Mouse (Mus musculus): Measurements from ENCODE around the gene Gm9945. TPM values are rescaled to one million over a fixed set of nuclear protein-coding genes. Genes with fewer than 3 reads are reported as not detected.

Gm9945 gene
- 0.28 TPM in 1 of 2 replicates, not detected in the other for polyA plus RNA-seq (2015; fragmentation: Nextera tagmentation; extraction: Ambion mirVana)

DNA sequence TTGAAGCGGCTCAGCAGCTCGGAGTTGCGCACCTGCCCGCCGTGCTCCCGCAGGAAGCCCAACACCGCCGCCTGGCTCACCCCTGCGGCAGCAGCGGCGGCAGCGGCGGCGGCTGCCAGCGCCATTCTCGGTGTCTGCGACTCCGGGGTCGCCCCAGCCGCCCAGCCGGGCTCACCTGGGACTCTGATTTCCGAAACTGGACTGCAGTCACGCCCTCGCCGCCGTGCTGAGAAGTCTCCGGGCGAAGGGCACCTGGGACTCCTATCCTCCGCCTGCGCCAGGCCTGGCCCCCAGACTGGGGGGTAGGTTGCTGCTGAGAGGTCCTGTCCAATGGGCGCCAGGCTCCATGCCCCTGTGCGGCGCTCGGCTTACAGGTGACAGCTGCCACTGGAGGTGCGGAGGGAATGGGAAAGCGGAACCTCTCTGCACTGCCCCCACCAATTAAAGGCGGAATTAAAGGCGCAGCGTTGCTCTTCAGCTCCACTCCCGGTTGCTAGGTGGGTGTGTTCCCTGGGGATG is at the start of gene Gm9945, which contains the start of gene Sowaha:
Gm9945 (plus strand) TSS at position 384 of the 519 bp plus-strand sequence.
Sowaha (minus strand) TSS at position 492 of the 519 bp plus-strand sequence.
- H3K27ac ChIP-seq, result no peak within 1 kb of the TSS
- peak within 1 kb of the TSS; percentile 72 for H3K4me2 ChIP-seq
- H3K4me3 ChIP-seq, result peak within 1 kb of the TSS; percentile 49
- H3K9me3 ChIP-seq, result no peaks in the 10 kb centered on the region
- peaks cover 72% of the 10 kb centered on the region for H3K27me3 ChIP-seq
- H3K9ac ChIP-seq, result peak within 1 kb of the TSS; percentile 69
- WGBS, result 3% methylated on average over 40 of the region's 40 CpGs
- H3K36me3 ChIP-seq, result no peaks in the 10 kb centered on the region
- peaks cover 37% of the 10 kb centered on the region for H3K4me1 ChIP-seq (replicated peaks)
- ATAC-seq (ENCODE audit: low FRiP score), result peak; percentile 60; the same call in 1 of the 2 replicates

DNA sequence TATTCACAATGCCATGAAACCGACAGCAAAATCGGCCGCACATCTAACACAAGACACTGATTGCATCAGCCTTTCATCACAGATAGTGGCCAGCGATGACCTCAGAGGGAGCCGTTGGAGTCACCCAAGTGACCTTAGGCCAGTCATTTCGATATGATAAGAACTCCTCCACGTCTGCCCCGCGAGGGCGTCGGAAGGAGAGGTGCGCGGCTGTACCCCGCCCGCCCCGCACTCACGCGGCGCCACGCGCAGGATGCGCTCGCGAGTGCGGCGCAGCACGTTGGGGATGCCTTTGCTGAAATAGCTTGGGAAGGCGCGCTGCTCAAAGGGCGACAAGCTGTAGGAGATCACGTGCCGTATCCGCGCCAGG is 49.7 kb upstream of the Gm9945 start:
- peak overlapping the region; percentile 87 for H3K27ac ChIP-seq
- peaks cover 13% of the 10 kb centered on the region for H3K36me3 ChIP-seq
- no peaks in the 10 kb centered on the region for H3K27me3 ChIP-seq
- WGBS, result under 1% methylated on average over 34 of the region's 34 CpGs
- H3K4me1 ChIP-seq (replicated peaks), result peaks cover 17% of the 10 kb centered on the region
- H3K4me3 ChIP-seq, result peak overlapping the region; percentile 87
- no peaks in the 10 kb centered on the region for H3K9me3 ChIP-seq
- peak overlapping the region; percentile 92 for H3K9ac ChIP-seq
- H3K4me2 ChIP-seq, result peak overlapping the region; percentile 94
- ATAC-seq (ENCODE audit: low FRiP score), result peak; percentile 74; the same call in 1 of the 2 replicates

DNA sequence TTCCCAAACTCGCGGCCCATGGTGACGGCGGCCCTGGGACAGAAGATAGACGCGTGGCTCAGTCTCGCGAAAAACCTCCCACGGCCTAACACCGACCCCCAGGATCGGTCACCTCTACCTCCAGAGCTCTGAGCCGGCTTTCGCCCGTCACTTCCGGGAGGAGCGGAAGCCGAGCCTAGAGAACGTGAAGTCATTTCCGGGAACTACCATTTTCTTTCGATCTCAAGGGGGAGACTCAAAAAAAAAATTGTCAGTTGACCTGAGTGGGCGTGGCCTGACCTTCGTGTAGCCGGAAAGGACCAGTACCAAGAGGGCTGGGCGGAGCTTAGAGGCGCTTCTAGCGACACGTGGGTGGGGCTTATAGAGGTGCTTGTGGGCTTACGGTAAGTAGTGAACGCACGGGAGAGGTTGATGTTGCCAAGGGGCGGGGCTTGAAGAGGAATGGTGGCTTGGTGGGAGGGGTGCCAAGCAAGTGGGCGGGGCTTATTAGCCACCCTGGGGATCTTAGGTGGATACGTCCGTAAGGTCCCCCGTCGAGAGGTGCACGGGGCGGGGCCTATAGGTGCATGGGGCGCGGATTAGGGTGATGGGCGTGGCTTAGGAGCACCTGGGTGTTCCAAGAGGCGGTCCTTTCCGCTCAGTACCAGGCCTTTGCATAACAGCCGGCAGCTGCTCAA is 49.2 kb upstream of the Gm9945 start, which contains the start of the genes Uqcrq and Gdf9:
Uqcrq (minus strand) TSS at position 162 of the 677 bp plus-strand sequence.
Gdf9 (plus strand) TSS at position 354 of the 677 bp plus-strand sequence.
- H3K9ac ChIP-seq, result peak within 1 kb of the TSS; percentile 92
- no peaks in the 10 kb centered on the region for H3K9me3 ChIP-seq
- H3K4me3 ChIP-seq, result peak within 1 kb of the TSS; percentile 87
- H3K4me2 ChIP-seq, result peak within 1 kb of the TSS; percentile 94
- under 1% methylated on average over 44 of the region's 44 CpGs for WGBS
- H3K36me3 ChIP-seq, result peaks cover 13% of the 10 kb centered on the region
- peaks cover 17% of the 10 kb centered on the region for H3K4me1 ChIP-seq (replicated peaks)
- H3K27ac ChIP-seq, result peak within 1 kb of the TSS; percentile 87
- ATAC-seq (ENCODE audit: low FRiP score), result peak; percentile 97
- no peaks in the 10 kb centered on the region for H3K27me3 ChIP-seq

- peak; percentile 55 for ATAC-seq (ENCODE audit: low FRiP score)
- WGBS, result 18% methylated on average over 9 of the region's 9 CpGs
Measured at GRCm38 (mm10) chr11:53431347-53432056, 48.5 kb upstream of the Gm9945 start.

DNA sequence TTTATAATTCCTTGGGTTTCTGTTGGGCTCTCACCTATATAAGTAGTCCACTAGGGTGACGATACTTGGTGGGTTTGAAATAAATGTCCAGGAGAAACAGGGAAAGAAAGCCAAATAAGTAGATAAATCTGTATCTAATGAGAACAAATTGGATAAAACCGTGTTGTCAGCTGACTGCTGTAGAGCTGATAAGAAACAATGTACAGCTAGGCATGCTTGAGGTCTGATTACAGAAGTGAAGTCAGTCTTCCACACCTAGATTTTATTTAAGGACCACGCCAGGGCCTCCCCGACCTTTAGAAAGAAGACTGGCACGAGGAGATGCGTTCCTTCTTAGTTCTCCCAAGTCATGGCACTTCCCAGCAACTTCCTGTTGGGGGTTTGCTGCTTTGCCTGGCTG is 46.9 kb upstream of the Gm9945 start:
- H3K4me3 ChIP-seq, result no peak overlapping the region
- no peak overlapping the region for H3K27ac ChIP-seq
- no peaks in the 10 kb centered on the region for H3K9me3 ChIP-seq
- no peak overlapping the region for H3K4me2 ChIP-seq
- no peaks in the 10 kb centered on the region for H3K27me3 ChIP-seq
- 71% methylated on average over 6 of the region's 6 CpGs for WGBS
- no peak for ATAC-seq (ENCODE audit: low FRiP score)
- no peak overlapping the region for H3K9ac ChIP-seq
- H3K36me3 ChIP-seq, result peaks cover 13% of the 10 kb centered on the region
- peaks cover 17% of the 10 kb centered on the region for H3K4me1 ChIP-seq (replicated peaks)

More at GRCm38 (mm10) chr11:53431347-53432056, 48.5 kb upstream of the Gm9945 start:
- H3K4me1 ChIP-seq (replicated peaks), result peaks cover 17% of the 10 kb centered on the region
- H3K27me3 ChIP-seq, result no peaks in the 10 kb centered on the region
- peak overlapping the region; percentile 81 for H3K27ac ChIP-seq
- peak overlapping the region; percentile 40 for H3K9ac ChIP-seq
- peaks cover 13% of the 10 kb centered on the region for H3K36me3 ChIP-seq
- peak overlapping the region; percentile 94 for H3K4me2 ChIP-seq
- no peaks in the 10 kb centered on the region for H3K9me3 ChIP-seq
- H3K4me3 ChIP-seq, result peak overlapping the region; percentile 87

- Histone ChIP-seq H3K27me3 (no peaks in the 10 kb centered on the region), H3K36me3 (peaks cover 3% of the 10 kb centered on the region; the same call in 1 of the 2 replicates), H3K9ac (no peak overlapping the region), H3K4me2 (no peak overlapping the region), H3K4me1 (replicated peaks) (peaks cover 6% of the 10 kb centered on the region; the same call in 1 of the 2 replicates), H3K9me3 (no peaks in the 10 kb centered on the region), H3K4me3 (no peak overlapping the region), H3K27ac (no peak overlapping the region)
- ATAC-seq (ENCODE audit: low FRiP score), result no peak
- WGBS, result 88% methylated on average over 8 of the region's 8 CpGs
Measured at GRCm38 (mm10) chr11:53435504-53435903, 44.5 kb upstream of the Gm9945 start.

DNA sequence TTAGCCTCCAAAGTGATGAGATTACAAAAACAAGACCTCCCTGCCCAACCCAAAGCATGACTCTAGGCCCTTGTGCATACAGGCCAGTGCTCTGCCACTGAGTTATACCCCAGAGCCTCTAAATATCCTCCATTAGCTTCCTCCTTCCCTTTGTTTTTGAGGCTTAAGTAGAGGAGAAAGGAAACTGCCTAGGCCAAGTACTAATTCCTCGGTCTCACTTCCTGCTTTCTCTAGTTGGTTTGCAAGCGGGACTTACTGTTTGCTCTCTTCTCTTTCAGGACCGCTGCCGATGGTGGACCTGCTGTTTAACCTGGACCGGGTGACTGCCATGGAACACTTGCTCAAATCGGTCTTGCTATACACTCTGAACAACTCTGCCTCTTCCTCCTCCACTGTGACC is 43.6 kb upstream of the Gm9945 start:
- Histone ChIP-seq H3K4me1 (replicated peaks) (peaks cover 6% of the 10 kb centered on the region; the same call in 1 of the 2 replicates), H3K27me3 (no peaks in the 10 kb centered on the region)
- 85% methylated on average over 6 of the region's 6 CpGs for WGBS

DNA sequence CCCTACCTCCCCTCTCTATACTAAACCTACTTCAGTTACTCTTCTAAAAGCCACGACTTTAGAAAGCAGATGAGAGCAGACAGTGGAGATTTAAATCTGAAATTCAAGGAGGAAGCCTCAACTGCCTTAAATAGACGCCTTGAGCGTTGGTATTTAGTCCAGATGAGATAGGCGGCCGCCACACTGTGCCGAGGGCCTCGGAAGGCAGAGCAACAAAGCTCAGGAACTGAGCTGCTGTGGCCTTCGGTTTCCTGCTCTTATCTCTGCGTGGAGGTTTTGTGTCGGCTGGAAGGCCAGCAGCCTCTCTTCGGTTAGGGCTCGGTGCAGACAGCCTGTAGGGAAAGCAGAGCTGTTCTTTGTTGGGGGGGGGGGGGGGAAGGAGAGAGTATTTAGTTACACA is 38.0 kb upstream of the Gm9945 start:
- no peak for ATAC-seq (ENCODE audit: low FRiP score)
- peaks cover 3% of the 10 kb centered on the region; the same call in 1 of the 2 replicates for H3K36me3 ChIP-seq
- WGBS, result 63% methylated on average over 12 of the region's 12 CpGs
- H3K9ac ChIP-seq, result no peak overlapping the region
- H3K27me3 ChIP-seq, result 0 out of 2 replicates have a peak, but pooled peaks cover 3% of the 10 kb centered on the region
- H3K9me3 ChIP-seq, result no peaks in the 10 kb centered on the region
- no peak overlapping the region for H3K4me2 ChIP-seq
- no peak overlapping the region for H3K4me3 ChIP-seq
- H3K27ac ChIP-seq, result 0 out of 2 replicates have a peak overlapping the region, but pooled peaks have one; percentile 23
- no peaks in the 10 kb centered on the region for H3K4me1 ChIP-seq (replicated peaks)

More for the DNA sequence above, 43.6 kb upstream of the Gm9945 start:
- H3K4me2 ChIP-seq, result no peak overlapping the region
- no peak overlapping the region for H3K9ac ChIP-seq
- H3K9me3 ChIP-seq, result no peaks in the 10 kb centered on the region
- H3K4me3 ChIP-seq, result no peak overlapping the region
- no peak for ATAC-seq (ENCODE audit: low FRiP score)
- H3K27ac ChIP-seq, result no peak overlapping the region
- peaks cover 3% of the 10 kb centered on the region; the same call in 1 of the 2 replicates for H3K36me3 ChIP-seq

GRCm38 (mm10) chr11:53443861-53444260 is 36.1 kb upstream of the Gm9945 start:
- no peak overlapping the region for H3K4me2 ChIP-seq
- no peak overlapping the region for H3K27ac ChIP-seq
- no peak overlapping the region for H3K4me3 ChIP-seq
- no peaks in the 10 kb centered on the region for H3K36me3 ChIP-seq
- no peak for ATAC-seq (ENCODE audit: low FRiP score)
- H3K9me3 ChIP-seq, result no peaks in the 10 kb centered on the region
- WGBS, result 39% methylated on average over 6 of the region's 6 CpGs
- H3K9ac ChIP-seq, result no peak overlapping the region
- no peaks in the 10 kb centered on the region for H3K4me1 ChIP-seq (replicated peaks)
- 0 out of 2 replicates have a peak, but pooled peaks cover 3% of the 10 kb centered on the region for H3K27me3 ChIP-seq

GRCm38 (mm10) chr11:53445562-53445961 is 34.4 kb upstream of the Gm9945 start:
- no peaks in the 10 kb centered on the region for H3K36me3 ChIP-seq
- no peak overlapping the region for H3K27ac ChIP-seq
- H3K4me3 ChIP-seq, result no peak overlapping the region
- 0 out of 2 replicates have a peak overlapping the region, but pooled peaks have one; percentile 8 for H3K9ac ChIP-seq
- no peaks in the 10 kb centered on the region for H3K9me3 ChIP-seq
- WGBS, result 65% methylated on average over 13 of the region's 13 CpGs
- H3K27me3 ChIP-seq, result peaks cover 8% of the 10 kb centered on the region; the same call in 1 of the 2 replicates
- H3K4me2 ChIP-seq, result no peak overlapping the region
- no peaks in the 10 kb centered on the region for H3K4me1 ChIP-seq (replicated peaks)
- ATAC-seq (ENCODE audit: low FRiP score), result no peak

DNA sequence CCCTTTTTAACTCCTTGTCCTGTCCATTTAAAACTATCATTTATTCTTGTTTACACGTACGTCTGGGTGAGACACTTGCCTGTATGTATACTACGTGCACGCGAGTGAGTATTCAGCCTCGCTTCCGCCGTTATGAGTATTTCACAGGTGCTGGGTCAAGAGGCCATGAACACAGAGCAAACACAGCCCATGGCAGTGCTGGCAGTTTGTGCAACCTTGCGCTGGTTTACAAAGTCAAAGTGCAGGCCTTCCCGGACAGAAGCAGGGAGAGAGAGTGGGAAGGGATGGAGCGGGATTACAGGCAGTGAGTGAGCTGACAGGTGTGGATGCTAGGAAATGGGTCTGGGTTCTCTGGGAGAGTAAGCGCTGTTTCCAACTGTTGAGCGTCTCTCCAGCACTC is 33.8 kb upstream of the Gm9945 start:
- Histone ChIP-seq H3K9ac (0 out of 2 replicates have a peak overlapping the region, but pooled peaks have one; percentile 8), H3K4me3 (no peak overlapping the region), H3K27me3 (peaks cover 11% of the 10 kb centered on the region; the same call in 1 of the 2 replicates), H3K27ac (no peak overlapping the region), H3K4me2 (no peak overlapping the region), H3K9me3 (no peaks in the 10 kb centered on the region), H3K36me3 (no peaks in the 10 kb centered on the region), H3K4me1 (replicated peaks) (no peaks in the 10 kb centered on the region)
- 90% methylated on average over 13 of the region's 13 CpGs for whole genome bisulfite sequencing
- no peak for ATAC-seq (ENCODE audit: low FRiP score)

DNA sequence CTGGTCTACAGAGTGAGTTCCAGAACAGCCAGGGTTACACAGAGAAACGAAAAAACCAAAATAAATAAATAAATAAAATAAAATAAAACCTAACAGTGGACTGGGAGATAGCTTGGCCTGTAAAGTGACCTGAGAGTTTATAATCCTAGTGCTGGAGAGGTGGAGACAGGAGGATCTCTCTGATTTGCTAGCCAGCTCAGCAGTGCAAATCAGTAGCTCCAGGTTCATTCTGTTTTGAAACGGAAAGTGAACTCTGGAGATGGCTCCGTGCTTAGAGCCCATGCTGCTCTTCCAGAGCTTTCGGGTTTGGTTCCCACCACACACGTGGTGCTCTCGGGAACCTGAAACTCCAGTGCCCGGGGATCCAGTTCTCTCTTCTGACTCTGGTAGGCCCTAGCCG is 32.0 kb upstream of the Gm9945 start:
- Histone ChIP-seq H3K9ac (no peak overlapping the region), H3K27me3 (peaks cover 11% of the 10 kb centered on the region), H3K27ac (no peak overlapping the region), H3K4me1 (replicated peaks) (no peaks in the 10 kb centered on the region), H3K9me3 (no peaks in the 10 kb centered on the region), H3K4me2 (no peak overlapping the region), H3K36me3 (no peaks in the 10 kb centered on the region), H3K4me3 (no peak overlapping the region)
- 87% methylated on average over 8 of the region's 8 CpGs for WGBS
- ATAC-seq (ENCODE audit: low FRiP score), result no peak

All from hindbrain, embryonic 13.5 days (tissue).